Mouse (Mus musculus) hindbrain, postnatal 0 days (tissue): ENCODE results near the gene Myt1. TPM values are rescaled to one million over a fixed set of nuclear protein-coding genes. Genes with fewer than 3 reads are reported as not detected.

Experiments used
- ATAC-seq: fragments of 200-750 bp; cut with Nextera tagmentation; 2 replicates; pipeline ENCODE4 v1.8.0; 2017; ENCODE audit warnings: mild to moderate bottlenecking, moderate TSS enrichment, moderate library complexity
- DNase-seq: peaks from one replicate; pipeline ENCODE4 v3.0.0-alpha.2; 2015; ENCODE audit warnings: low spot score
- H3K27ac ChIP-seq: fragments of 300-500 bp; sonication (generic); 2 replicates; pipeline ENCODE4 v1.5.1; 2014; ENCODE audit warnings: mild to moderate bottlenecking
- H3K27me3 ChIP-seq: fragments of 300-500 bp; sonication (generic); 2 replicates; pipeline ENCODE4 v1.6.1; 2014; ENCODE audit warnings: low read length, mixed read lengths; ENCODE audit not compliant: insufficient read depth
- H3K36me3 ChIP-seq: fragments of 300-500 bp; sonication (generic); 2 replicates; pipeline ENCODE4 v1.6.1; 2014; ENCODE audit warnings: low read length, mixed read lengths; ENCODE audit not compliant: insufficient read depth
- H3K4me1 ChIP-seq: fragments of 300-500 bp; sonication (generic); 2 replicates; pipeline ENCODE4 v1.6.1; 2014; ENCODE audit warnings: antibody characterized with exemption, low read length, mixed read lengths; ENCODE audit not compliant: insufficient read depth
- H3K4me2 ChIP-seq: fragments of 300-500 bp; sonication (generic); 2 replicates; pipeline ENCODE4 v1.6.1; 2014; ENCODE audit warnings: low read depth, mild to moderate bottlenecking, low read length, moderate library complexity, mixed read lengths
- H3K4me3 ChIP-seq: fragments of 300-500 bp; sonication (generic); 2 replicates; pipeline ENCODE4 v1.5.1; 2014; ENCODE audit warnings: low read length
- H3K9ac ChIP-seq: fragments of 300-500 bp; sonication (generic); replicated peaks from 2 replicates; pipeline ENCODE4 v1.6.1; 2014; ENCODE audit warnings: mild to moderate bottlenecking, low read length, moderate library complexity, mixed read lengths
- H3K9me3 ChIP-seq: fragments of 300-500 bp; sonication (generic); 2 replicates; pipeline ENCODE4 v1.6.1; 2016; ENCODE audit warnings: low read length, mixed read lengths
- CTCF ChIP-seq: IDR thresholded peaks from 2 replicates; pipeline ENCODE4 v1.5.1; 2016; ENCODE audit warnings: antibody characterized with exemption, control low read depth, low read depth
- WGBS: fragments of 180-500 bp; shearing (Covaris S2); extraction: QIAGEN DNeasy Blood & Tissue Kit; methylation state at CpG from one replicate; pipeline ENCODE4 v1.1.7; 2014; 5-methylcytosine and 5-hydroxymethylcytosine counted together
- polyA plus RNA-seq: library from polyadenylated mRNA; unstranded; fragments of >200 nt; fragmentation: Nextera tagmentation; extraction: Ambion mirVana; gene quantifications from 2 replicates; pipeline ENCODE4 v1.2.1, GENCODE M21; 2015
- total RNA-seq: library from RNA; depleted of rRNA; stranded (reverse); fragments of >200 nt; gene quantifications from 2 replicates; pipeline ENCODE4 v1.2.3, GENCODE M21; 2014; rRNA removed

The Myt1 gene
- 49.2 and 55.2 TPM in 2 replicates for total RNA-seq
- polyA plus RNA-seq: 10.1 and 11.4 TPM in 2 replicates

GRCm38 (mm10) chr2:181763006-181763830 is at the start of gene Myt1:
TSS of gene Myt1 (plus strand) at chr2:181763332.
- Histone ChIP-seq H3K4me2 (peak within 1 kb of the TSS; percentile 39), H3K4me1 (peaks cover 21% of the 10 kb centered on the region; the same call in 1 of the 2 replicates), H3K36me3 (no peaks in the 10 kb centered on the region), H3K9ac (no peak within 1 kb of the TSS), H3K27ac (peak within 1 kb of the TSS; percentile 37), H3K27me3 (no peaks in the 10 kb centered on the region), H3K4me3 (0 out of 2 replicates have a peak within 1 kb of the TSS, but pooled peaks have one; percentile 2), H3K9me3 (no peaks in the 10 kb centered on the region)
- ATAC-seq (no peak), DNase-seq (peak; percentile 29)
- no peak for TF ChIP-seq CTCF
- WGBS: 18% methylated on average over 8 of the region's 8 CpGs

GRCm38 (mm10) chr2:181713749-181714148 is 49.4 kb upstream of the Myt1 start:
- H3K4me3 ChIP-seq: no peak overlapping the region
- H3K4me2 ChIP-seq: peak overlapping the region; percentile 63
- no peaks in the 10 kb centered on the region for H3K9me3 ChIP-seq
- no peaks in the 10 kb centered on the region for H3K36me3 ChIP-seq
- 0 out of 2 replicates have a peak overlapping the region, but pooled peaks have one; percentile 7 for H3K9ac ChIP-seq
- no peaks in the 10 kb centered on the region for H3K27me3 ChIP-seq
- DNase-seq (peak; percentile 82), ATAC-seq (peak; percentile 76)
- TF ChIP-seq CTCF: no peak
- peaks cover 16% of the 10 kb centered on the region; the same call in 1 of the 2 replicates for H3K4me1 ChIP-seq
- peak overlapping the region; percentile 88 for H3K27ac ChIP-seq
- WGBS: 17% methylated on average over 1 of the region's 1 CpGs

GRCm38 (mm10) chr2:181714903-181715326 is 48.2 kb upstream of the Myt1 start, which contains the start of gene Oprl1:
TSS of gene Oprl1 (plus strand) at chr2:181715016.
- ATAC-seq: peak; percentile 68

GRCm38 (mm10) chr2:181715382-181715781 is 47.8 kb upstream of the Myt1 start:
- ATAC-seq: peak; percentile 27
- peak overlapping the region; percentile 63 for H3K9ac ChIP-seq
- H3K9me3 ChIP-seq: no peaks in the 10 kb centered on the region
- peaks cover 16% of the 10 kb centered on the region; the same call in 1 of the 2 replicates for H3K4me1 ChIP-seq
- peak overlapping the region; percentile 46 for H3K4me3 ChIP-seq
- H3K27me3 ChIP-seq: no peaks in the 10 kb centered on the region
- DNase-seq: no peak
- TF ChIP-seq CTCF: no peak
- H3K27ac ChIP-seq: peak overlapping the region; percentile 88
- H3K4me2 ChIP-seq: peak overlapping the region; percentile 63
- 41% methylated on average over 3 of the region's 3 CpGs for WGBS
- H3K36me3 ChIP-seq: 0 out of 2 replicates have a peak, but pooled peaks cover 3% of the 10 kb centered on the region

More at GRCm38 (mm10) chr2:181714903-181715326, 48.2 kb upstream of the Myt1 start, which contains the start of gene Oprl1:
- Histone ChIP-seq H3K36me3 (0 out of 2 replicates have a peak, but pooled peaks cover 3% of the 10 kb centered on the region), H3K27ac (peak within 1 kb of the TSS; percentile 88), H3K9ac (peak within 1 kb of the TSS; percentile 63), H3K4me3 (peak within 1 kb of the TSS; percentile 46), H3K9me3 (no peaks in the 10 kb centered on the region), H3K27me3 (no peaks in the 10 kb centered on the region), H3K4me2 (peak within 1 kb of the TSS; percentile 63), H3K4me1 (peaks cover 16% of the 10 kb centered on the region; the same call in 1 of the 2 replicates)
- 3% methylated on average over 7 of the region's 7 CpGs for WGBS
- DNase-seq: peak; percentile 83
- no peak for TF ChIP-seq CTCF

GRCm38 (mm10) chr2:181716991-181717390 is 46.1 kb upstream of the Myt1 start:
- no peak for TF ChIP-seq CTCF
- peak overlapping the region; percentile 46 for H3K4me3 ChIP-seq
- peak overlapping the region; percentile 63 for H3K4me2 ChIP-seq
- no peaks in the 10 kb centered on the region for H3K9me3 ChIP-seq
- DNase-seq (no peak), ATAC-seq (no peak)
- H3K4me1 ChIP-seq: peaks cover 16% of the 10 kb centered on the region; the same call in 1 of the 2 replicates
- H3K27me3 ChIP-seq: no peaks in the 10 kb centered on the region
- H3K9ac ChIP-seq: no peak overlapping the region
- 32% methylated on average over 3 of the region's 3 CpGs for WGBS
- H3K27ac ChIP-seq: no peak overlapping the region
- H3K36me3 ChIP-seq: 0 out of 2 replicates have a peak, but pooled peaks cover 3% of the 10 kb centered on the region

- no peak overlapping the region for H3K4me3 ChIP-seq
- H3K36me3 ChIP-seq: 0 out of 2 replicates have a peak, but pooled peaks cover 4% of the 10 kb centered on the region
- WGBS: 20% methylated on average over 3 of the region's 3 CpGs
- no peak overlapping the region for H3K27ac ChIP-seq
- H3K4me2 ChIP-seq: no peak overlapping the region
- H3K9ac ChIP-seq: no peak overlapping the region
- ATAC-seq: no peak
- no peaks in the 10 kb centered on the region for H3K27me3 ChIP-seq
- TF ChIP-seq CTCF: peak; percentile 23; the same call in 1 of the 2 replicates
- H3K4me1 ChIP-seq: peaks cover 12% of the 10 kb centered on the region; the same call in 1 of the 2 replicates
- no peak for DNase-seq
- H3K9me3 ChIP-seq: no peaks in the 10 kb centered on the region
Observed at GRCm38 (mm10) chr2:181720061-181720460, 43.1 kb upstream of the Myt1 start.
